Mouse (Mus musculus) CD8-positive naive resting alpha-beta T cell, adult 2 months (primary cell): ENCODE measurements around the gene Ddx43.
A peak's percentile ranks its signal among the peaks of the same experiment; 100 is the strongest.
"Not testable (repeated sequence)": the region's sequence is repeated elsewhere in the genome, so short reads cannot be mapped to it uniquely, and the experiment has no call there.

Source experiments
- DNase-seq, 2 experiments: peaks; one replicate each; pipeline ENCODE4 v3.0.0; 2022; ENCODE audit warnings: low read depth in 2 of 2, low spot score in 2 of 2

The Ddx43 gene

DNA sequence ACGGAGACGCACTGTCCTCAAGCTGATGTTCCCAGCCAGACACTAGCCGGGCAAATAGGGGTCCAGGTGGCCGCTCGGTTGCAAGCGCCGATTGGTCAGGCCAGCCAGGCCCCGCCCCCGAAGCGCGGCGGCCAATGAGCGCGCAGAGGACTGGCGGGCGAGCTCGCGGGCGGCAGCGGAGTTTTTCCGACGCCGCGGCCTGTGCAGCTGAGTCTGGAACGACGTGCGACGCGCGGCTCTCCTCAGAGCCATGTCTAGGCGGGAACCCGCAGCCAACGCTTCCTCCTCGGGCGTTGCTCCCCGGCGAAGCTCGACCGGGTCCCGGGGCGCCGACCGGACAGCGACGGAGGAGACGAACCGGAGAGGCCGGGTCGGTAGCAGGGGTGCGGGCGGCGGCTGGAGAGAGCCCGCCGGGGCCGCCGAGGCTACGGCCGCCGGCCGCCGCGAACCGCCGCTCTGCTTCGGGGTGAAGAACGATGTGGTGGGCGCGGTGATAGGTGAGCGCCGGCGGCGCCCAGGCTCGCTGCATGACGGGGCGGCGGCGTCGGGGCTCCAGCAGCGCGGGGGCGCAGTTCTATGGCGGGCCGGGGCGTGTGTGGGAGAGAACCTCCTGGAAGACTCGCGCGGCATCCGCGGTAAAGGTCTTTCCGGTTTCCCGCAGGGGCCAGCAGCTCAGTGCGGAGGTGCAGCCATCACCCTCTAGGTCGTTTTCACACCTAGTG is at the start of gene Ddx43:
Gene Ddx43 (plus strand): TSS at position 148 of the 722 bp plus-strand sequence.
- peak; percentile 7 to 9 for DNase-seq

DNA sequence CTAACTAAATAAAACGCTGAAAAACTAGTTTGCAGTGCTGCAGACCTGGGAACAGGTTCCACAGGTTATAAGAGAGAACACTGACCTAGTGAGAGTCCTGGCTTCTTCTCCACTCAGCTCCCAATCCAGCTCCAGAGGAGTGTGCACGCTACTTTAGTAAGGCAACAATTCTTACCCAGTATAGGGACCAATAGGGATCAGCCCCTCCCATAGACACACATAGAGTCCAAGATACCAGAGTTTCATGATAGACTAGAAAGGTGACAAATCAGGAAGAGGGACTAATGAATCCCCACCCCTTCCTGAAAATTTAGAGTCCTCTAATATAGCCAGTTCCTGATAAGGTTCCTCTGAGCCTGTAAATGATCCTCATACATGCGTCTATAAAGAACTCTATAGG is 48.6 kb upstream of the Ddx43 start:
- no peak for DNase-seq

DNA sequence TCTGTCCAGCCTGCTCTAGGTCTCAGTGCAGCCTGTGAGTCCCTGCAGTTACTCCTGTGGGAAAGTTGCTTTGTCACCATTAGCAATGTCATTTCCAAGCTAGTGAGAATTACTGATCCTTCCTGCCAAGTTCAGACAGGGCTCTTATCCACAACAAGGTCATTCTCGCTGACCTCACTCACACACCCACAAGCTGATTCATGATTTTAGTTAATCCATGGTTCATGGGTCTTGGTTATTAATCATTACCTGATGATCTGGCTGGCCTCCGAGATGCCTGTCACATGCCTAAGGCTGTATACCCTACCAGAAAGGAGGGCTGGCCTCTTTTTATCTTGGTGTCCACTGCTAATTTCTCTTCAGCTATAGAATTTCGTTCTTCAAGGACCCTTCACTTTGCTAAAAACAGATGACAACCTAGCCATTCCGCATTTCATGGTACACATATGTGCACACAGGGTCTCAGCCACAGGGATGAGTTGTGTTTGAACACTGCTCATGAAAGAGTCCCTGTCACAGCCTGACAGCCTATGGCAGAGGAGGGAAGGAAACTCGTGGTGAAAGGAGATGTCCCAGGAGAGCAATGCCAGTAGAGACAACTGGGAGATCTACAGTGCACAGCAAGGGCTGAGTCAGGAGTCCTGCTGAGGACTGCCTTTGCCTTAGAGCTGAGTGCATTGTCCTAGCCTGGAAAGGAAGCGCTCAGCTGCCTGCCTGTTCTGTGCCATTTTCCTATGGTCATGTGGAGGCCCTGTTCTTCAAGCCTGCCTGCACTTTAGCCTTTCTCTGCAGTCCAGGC is 47.2 kb upstream of the Ddx43 start:
- not testable (repeated sequence) for DNase-seq

DNA sequence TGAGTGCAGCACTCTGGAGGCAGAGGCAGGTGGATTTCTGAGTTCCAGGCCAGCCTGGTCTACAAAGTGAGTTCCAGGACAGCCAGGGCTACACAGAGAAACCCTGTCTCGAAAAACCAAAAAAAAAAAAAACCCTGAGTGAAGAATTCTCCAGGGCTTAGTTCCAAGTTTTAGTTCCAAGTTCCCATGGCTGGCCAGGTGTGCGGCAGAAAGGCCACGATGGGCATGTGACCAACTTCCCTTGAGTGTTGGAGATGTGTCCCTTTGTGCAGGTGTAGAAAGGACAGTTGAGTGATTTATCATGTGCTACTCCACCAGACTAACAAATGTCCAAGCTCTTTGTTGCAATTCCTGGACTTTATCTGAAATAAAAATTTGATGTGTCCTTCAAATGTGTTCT is 46.4 kb upstream of the Ddx43 start:
- DNase-seq: not testable (repeated sequence)

DNA sequence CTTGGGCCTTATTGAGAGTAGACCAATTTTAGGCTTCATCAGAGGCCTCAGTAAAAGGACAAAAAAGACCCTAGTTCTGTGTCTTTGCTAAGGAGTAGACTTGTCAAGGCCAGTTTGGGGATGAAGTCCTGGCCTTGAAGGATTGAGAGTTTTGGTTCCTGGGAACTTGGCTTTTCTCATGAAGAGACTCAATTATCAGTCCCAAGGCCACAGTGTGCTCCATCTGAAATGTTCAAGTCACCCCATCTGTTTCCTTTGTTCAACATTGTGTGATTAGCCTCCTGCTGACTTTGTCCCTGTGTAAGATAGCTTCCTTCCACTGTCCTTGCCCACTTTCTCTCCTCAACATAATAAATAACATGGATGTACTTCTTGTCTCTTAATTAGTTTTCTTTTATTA is 45.6 kb upstream of the Ddx43 start:
- DNase-seq: not testable (repeated sequence)

DNA sequence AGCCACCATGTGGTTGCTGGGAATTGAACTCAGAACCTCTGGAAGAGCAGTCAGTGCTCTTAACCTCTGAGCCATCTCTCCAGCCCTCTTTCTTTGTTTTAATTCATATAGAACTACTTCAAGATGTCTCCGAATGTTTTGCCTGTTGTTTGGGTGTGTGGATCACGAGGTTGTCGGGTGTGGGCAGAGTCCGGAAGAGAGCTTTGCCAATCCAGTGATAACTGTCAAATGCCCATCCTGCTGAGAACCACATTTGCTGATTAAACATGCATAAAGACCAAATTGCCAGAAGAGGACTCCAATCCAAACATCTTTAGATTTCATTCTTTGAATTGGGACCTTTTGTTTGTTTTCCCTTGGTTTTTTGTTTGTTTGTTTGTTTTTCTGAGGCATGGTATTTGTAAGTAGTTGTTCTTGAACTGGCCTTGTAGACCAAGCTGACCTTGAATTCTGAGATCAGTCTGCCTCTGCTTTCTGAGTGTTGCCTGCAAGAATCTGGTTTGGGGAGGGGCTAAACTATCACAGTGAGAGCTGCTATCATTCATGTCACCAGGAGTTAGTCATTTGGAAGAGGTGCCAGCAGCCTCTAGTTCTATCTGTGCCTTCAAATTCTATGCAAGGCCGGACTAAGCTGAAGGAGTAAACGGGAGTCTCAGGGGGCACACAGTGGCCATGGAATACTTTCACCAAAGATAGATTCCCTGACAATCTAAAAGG is 43.9 kb upstream of the Ddx43 start:
- DNase-seq: no peak

DNA sequence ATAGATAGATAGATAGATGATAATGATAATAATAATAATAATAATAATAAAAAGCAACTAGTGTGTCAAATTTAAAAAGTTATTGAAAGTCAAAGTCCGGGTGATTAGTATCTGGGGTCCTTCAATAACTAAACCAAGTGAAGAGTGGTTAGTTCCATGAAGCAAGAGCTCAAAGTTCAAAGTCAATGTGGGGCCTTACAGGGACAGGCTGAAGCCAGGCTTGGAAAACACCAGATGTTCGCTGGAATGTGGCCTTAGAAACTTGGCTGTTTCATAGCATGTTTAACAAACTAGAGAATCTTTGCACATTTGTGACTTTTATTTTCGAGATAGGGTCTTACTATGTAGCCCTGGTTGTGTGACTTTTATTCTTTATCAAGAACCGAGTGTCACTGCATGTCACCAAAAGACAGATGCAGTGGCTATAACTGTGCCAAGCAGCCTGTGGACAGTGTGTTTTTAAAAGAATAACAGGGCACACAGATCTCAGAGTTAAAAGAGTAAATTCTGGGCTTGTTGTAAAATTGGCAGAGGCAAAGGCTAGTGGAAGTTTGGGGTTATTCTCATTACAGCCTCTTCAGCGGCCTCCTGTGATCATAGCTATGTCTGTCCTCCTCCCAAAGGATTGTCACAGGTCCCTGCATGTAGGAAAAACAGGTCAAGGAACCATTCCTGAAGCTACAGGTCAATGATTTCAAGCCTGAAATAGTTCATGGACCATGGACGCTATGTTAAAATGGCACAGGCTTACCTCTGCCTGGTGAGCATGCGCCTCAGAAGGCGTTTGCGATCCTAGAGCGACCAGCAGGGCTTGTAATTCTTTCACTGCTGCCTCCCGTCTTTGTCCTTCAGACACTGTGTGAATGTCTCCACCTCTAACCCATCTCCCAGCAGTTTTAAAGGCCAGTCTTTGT is 40.7 kb upstream of the Ddx43 start:
- DNase-seq: no peak

DNA sequence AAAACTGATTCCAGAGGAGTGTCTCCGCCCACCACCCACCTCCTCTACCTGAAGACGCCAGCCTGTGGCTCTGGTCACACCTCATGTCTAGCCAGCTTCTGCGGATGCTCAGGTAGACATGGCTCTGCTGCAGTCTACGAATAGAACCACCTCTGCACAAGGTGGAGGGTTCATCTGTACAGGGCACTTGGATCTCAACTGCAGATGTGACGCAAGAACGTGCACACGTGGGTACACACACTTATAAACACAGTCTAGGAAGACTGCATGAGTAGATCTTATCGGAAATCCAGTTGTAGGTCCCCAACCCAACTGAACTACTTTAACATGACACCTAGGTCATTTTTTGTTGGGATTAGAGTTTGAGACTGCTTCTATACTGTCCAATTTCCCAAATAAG is 40.0 kb upstream of the Ddx43 start, which contains the start of gene Gsta2:
Gene Gsta2 (minus strand): TSS at position 178 of the 400 bp plus-strand sequence.
- DNase-seq: no peak

DNA sequence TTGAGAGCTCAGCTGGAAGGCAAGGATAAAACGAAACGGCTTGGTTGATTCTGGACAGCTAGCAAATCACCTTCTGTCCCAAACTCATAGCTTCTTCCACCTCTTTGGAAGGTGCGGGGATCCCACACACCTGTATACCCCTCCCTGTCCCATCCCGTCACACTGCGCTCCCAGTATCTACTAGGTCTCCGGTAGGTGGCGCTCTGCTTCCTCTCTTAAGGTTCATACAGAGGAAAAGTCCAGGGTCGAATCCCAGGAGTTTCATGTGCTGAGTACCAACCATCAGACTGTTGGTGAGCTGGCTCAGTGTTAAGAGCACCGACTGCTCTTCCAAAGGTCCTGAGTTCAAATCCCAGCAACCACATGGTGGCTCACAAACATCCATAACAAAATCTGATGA is 37.5 kb upstream of the Ddx43 start:
- DNase-seq: peak; percentile 19 to 28

DNA sequence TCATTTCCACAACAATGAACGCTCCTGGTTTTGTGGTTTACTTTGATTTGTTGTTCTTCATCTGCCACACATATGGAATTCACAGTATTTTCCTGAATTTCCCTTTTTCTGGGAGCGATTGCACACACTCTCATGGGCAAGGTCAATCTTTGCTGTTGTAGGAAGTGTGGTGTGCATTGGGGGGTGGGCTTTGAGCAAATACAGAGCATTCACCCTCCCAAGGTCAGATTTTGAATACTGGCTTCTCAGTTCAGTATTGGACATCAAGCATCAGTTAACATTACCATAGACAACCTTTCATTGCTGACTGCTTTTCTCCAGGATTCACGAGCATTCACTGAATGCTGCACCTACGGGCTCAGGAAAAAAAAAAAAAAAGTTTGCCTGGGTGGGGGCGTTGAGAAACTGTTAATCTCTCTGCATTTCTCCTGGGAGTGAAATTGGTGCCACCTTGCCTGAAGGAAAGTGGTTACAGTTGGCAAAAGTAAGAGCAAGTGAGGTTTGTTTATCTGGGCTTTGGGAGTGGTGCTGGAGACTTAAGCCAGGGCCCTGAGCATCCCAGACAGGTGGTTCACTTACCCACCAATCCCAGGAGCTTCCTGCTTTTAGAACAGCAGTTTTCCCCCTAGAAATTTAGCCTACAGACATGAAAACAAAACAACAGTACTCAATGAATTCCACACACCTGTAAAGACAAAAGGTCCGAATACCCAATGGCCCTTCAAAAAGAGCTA is 35.7 kb upstream of the Ddx43 start:
- no peak for DNase-seq

DNA sequence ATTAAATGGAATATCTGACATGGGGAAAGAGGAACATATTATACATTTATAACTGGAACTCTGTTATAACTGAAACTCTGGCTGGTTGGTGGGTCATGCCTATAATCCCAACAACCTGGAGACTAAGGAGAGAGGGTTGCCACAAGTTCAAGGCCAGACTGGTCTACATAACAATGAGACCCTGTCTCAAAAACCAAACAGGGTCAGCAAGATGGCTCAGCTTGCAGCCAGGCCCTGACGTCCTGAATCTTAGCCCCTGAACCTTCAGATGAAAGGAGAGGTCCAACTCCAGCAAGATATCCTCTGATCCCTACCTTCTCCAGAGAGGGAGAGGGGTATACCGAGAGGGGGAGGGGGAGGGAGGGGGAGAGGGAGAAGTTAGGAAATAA is 35.1 kb upstream of the Ddx43 start:
- DNase-seq: no peak

DNA sequence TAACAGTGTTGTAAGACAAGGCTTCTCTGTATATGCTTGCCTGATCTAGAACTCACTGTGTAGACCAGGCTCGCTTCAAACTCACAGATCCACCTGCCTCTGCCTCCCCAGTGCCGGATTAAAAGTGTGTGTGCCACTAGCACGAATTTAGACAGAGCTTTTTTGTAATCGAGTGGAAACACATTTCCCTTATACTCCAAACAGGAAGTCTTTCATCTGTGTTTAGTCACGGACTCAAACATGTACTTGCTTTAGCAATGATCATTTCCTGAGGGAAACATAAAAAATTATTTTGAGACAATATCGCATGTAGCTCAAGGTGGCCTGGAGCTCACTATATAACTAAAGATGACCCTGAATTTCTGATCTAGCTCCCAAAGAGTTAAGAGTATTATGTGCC is 32.2 kb upstream of the Ddx43 start:
- DNase-seq: no peak

DNA sequence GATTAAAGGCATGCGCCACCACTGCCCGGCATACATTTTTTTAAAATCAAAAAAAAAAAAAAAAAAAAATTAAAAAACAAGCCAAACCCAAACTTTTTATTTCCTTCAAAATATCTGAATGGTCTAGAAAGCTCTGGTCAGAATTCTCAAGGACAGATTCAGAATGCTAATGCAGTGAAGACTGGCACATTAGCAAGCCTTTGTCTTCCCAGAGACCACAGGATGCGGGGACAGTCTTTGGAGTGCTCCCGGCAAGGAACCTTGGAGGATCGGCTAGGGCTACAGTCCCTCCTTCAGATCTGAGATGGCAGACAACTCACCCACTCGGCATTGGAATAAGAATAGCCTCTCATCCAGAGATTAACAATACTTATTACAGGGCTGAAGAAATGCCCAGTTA is 30.9 kb upstream of the Ddx43 start:
- no peak for DNase-seq

DNA sequence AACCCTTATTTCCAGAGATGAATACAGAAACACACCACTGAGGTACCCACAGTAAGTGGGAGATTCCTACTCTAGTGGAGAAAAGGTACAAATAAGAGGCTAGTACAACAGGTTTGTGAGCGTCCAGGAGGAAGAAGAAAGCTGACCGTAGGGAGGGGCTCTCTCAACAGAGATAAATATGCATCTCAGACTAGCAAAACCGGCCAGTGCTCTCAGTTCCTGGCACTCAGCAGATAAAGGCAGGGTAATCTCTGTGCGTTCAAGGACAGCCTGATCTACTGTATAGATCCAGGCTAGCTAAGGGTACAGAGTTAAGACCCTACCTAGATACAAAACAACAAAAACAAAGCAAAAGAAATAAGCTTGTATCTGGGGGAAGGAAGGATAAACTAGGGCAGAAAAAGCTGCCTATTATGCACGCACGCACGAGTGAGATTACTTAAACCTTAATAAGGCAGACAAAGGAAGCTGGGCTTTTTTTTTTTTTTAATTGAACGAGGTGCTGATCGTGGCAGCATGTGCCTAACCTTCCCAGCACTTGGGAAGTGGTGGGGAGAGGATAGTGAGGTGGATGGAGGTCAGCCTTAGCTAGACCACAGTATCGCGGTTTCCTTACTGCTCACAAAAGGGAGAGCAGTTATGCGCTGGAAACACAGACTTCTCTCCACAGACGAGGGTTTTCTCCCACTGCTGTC is 29.6 kb upstream of the Ddx43 start:
- no peak for DNase-seq

DNA sequence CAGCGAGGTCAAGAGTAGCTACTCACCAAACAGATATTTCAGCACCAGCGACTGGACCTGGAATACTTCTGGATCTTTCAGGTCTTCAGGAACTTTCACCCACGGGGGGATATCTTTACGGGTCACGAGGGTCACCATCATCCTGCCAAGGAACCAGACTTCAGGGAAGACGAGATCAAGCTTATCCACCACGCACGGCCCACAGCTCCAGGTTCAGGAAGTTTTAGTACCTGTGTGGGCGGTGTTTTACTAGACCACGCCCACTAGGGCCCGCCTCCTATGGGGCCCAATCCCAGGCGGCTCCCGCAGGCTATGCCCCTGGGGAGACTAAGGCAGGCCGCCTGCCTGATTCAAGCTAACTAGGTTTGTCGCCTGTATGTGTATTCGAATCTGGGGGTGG is 27.6 kb upstream of the Ddx43 start, which contains the start of gene Dppa5a:
Gene Dppa5a (minus strand): TSS at position 219 of the 400 bp plus-strand sequence.
- not testable (repeated sequence) for DNase-seq

DNA sequence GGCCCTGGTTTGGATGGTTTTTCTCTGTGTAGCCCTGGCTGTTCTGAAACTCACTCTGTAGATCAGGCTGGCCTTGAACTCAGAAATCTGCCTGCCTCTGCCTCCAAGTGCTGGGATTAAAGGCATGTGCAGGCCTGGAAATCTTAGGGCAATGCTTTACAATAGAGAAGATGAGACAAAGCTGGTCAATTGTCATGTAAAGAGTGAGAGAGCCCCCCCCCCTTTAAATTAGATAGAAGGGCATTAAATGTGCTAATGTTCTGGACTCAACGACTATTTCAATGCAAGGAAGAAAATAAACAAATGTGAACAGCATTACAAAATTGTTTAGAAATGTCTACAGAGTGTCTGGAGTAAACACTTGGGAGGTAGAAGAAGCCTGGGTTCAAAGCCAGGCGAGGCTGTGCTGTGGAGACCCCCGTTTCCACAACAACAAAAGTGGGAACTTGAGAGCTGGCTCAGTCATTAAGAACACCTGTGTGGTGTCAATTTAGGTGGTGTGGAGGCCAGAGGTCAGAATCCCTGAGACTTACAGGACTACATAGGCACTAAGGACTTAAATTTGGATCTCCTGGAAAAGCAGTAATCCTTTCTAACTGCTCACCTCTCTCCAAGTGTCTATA is 26.8 kb upstream of the Ddx43 start:
- DNase-seq: no peak

DNA sequence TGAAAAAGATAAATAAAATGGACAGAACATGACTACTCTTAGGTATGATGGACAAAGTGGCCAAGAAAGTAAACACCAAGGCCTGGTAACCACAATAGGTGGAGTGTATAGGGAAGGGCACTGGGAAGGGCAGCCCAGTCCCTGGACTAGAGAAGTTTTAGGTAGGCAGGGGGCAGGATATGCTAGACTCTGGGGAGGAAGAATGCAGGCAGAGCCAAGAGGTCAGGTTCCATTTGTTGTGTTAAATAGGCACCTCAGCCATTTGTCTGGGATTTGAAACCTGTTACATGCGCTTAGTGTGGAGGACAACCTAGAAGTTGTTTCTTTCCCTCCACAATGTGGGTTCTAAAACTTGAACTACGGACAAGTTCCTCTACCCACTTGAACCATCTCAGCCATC is 26.2 kb upstream of the Ddx43 start:
- DNase-seq: no peak

DNA sequence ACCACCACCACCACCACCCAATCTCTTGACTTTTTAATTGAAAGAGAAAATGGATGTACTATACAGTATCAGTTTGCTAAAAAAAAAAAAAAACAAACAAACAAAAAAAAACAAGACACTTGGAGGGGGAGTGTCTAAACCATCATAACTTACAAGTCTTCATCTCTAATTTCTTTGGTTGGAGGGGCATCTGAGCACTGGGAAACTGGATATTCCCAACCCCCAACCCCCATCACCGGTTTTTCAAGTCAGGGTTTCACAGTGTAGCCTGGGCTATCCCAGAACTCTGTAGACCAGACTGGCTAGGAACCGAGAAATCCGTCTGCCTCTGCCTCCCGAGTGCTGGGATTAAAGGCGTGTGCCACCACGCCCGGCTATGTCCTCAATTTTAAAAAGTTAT is 25.8 kb upstream of the Ddx43 start:
- no peak for DNase-seq

DNA sequence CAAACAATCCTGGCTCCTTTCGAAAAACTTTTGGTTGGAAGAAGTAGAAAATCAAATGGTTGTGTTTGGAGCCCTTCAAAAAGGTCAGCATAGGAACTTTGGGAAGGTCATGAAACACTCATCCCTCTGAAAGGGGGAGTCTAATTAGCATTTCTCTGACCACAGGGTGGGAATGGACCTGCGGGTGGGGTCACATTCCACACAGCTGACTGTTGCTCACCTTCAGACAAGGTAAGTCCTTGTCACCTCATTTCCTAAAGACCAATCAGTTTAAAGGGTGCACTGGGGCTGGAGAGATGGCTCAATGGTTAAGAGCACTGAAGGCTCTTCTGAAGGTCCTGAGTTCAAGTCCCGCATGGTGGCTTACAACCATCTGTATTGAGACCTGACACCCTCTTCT is 24.1 kb upstream of the Ddx43 start:
- DNase-seq: no peak
